Mouse (Mus musculus): ENCODE results near the gene Opcml.

GRCm38 (mm10) chr9:28621939-28622338 lies 831.4 kb downstream of the Opcml start:
- no peak for TF ChIP-seq CTCF (IDR thresholded peaks at IDR 0.05; ENCODE audit: low read depth, low read length)
- no peak for TF ChIP-seq TAL1 (conservative IDR thresholded peaks at IDR 0.05; ENCODE audit: low read depth, low read length)

All from G1E (cell line).